Mouse (Mus musculus): ENCODE results near the gene Zfp715. TPM values are rescaled to one million over a fixed set of nuclear protein-coding genes. Genes with fewer than 3 reads are reported as not detected.
"Not testable (repeated sequence)": the region's sequence is repeated elsewhere in the genome, so short reads cannot be mapped to it uniquely, and the experiment has no call there.

The Zfp715 gene
- polyA plus RNA-seq, 1 experiment, result 2.9 TPM

GRCm38 (mm10) chr7:43273476-43273875 is 39.6 kb downstream of the Zfp715 start:
- Histone ChIP-seq H3K36me3 (ENCODE audit: control insufficient read depth, insufficient read depth, low read length) (no peaks in the 10 kb centered on the region), H3K27ac (ENCODE audit: insufficient read depth, low read length) (no peak overlapping the region), H3K27me3 (ENCODE audit: control insufficient read depth, insufficient read depth, low read length) (no peaks in the 10 kb centered on the region), H3K4me1 (ENCODE audit: control insufficient read depth, insufficient read depth, insufficient read length) (no peaks in the 10 kb centered on the region), H3K4me3 (ENCODE audit: extremely low read depth, insufficient read depth, insufficient read length) (no peak overlapping the region)
- TF ChIP-seq POLR2A (IDR thresholded peaks at IDR 0.05; ENCODE audit: low read depth, low read length), result no peak
- no peak for TF ChIP-seq CTCF (IDR thresholded peaks at IDR 0.05; ENCODE audit: extremely low read depth, insufficient read depth, insufficient read length, insufficient replicate concordance)
- WGBS, result 29% methylated on average over 1 of the region's 1 CpGs
- no peak for DNase-seq (ENCODE audit: low read depth in 1 of 2, low spot score in 2 of 2)

- not testable (repeated sequence) for DNase-seq (ENCODE audit: low read depth in 1 of 2, low spot score in 2 of 2); H3K4me3 ChIP-seq (ENCODE audit: extremely low read depth, insufficient read depth, insufficient read length); H3K4me1 ChIP-seq (ENCODE audit: control insufficient read depth, insufficient read depth, insufficient read length); H3K27me3 ChIP-seq (ENCODE audit: control insufficient read depth, insufficient read depth, low read length); H3K27ac ChIP-seq (ENCODE audit: insufficient read depth, low read length); H3K36me3 ChIP-seq (ENCODE audit: control insufficient read depth, insufficient read depth, low read length)
- 90% methylated on average over 13 of the region's 13 CpGs for WGBS
Measured at GRCm38 (mm10) chr7:43267359-43267758, 45.7 kb downstream of the Zfp715 start.

- no peak for TF ChIP-seq POLR2A (IDR thresholded peaks at IDR 0.05; ENCODE audit: low read depth, low read length)
- H3K36me3 ChIP-seq (ENCODE audit: control insufficient read depth, insufficient read depth, low read length), result no peaks in the 10 kb centered on the region
- WGBS, result 83% methylated on average over 7 of the region's 7 CpGs
- no peaks in the 10 kb centered on the region for H3K4me1 ChIP-seq (ENCODE audit: control insufficient read depth, insufficient read depth, insufficient read length)
- H3K27ac ChIP-seq (ENCODE audit: insufficient read depth, low read length), result no peak overlapping the region
- no peaks in the 10 kb centered on the region for H3K27me3 ChIP-seq (ENCODE audit: control insufficient read depth, insufficient read depth, low read length)
- H3K4me3 ChIP-seq (ENCODE audit: extremely low read depth, insufficient read depth, insufficient read length), result no peak overlapping the region
- no peak for DNase-seq (ENCODE audit: low read depth in 1 of 2, low spot score in 2 of 2)
Measured at GRCm38 (mm10) chr7:43253540-43253939, 59.6 kb downstream of the Zfp715 start.

- not testable (repeated sequence) for H3K27ac ChIP-seq (ENCODE audit: insufficient read depth, low read length); H3K4me3 ChIP-seq (ENCODE audit: extremely low read depth, insufficient read depth, insufficient read length); H3K27me3 ChIP-seq (ENCODE audit: control insufficient read depth, insufficient read depth, low read length); H3K36me3 ChIP-seq (ENCODE audit: control insufficient read depth, insufficient read depth, low read length); H3K4me1 ChIP-seq (ENCODE audit: control insufficient read depth, insufficient read depth, insufficient read length); DNase-seq (ENCODE audit: low read depth in 1 of 2, low spot score in 2 of 2)
- WGBS, result 76% methylated on average over 1 of the region's 1 CpGs
Measured at GRCm38 (mm10) chr7:43250718-43251117, 62.4 kb downstream of the Zfp715 start.

Other genes with a start within 250 kb of the Zfp715 start
- not detected in 2 replicates for gene Zfp936, start 199.1 kb downstream of the Zfp715 start, polyA plus RNA-seq (2012; rRNA removed)
- gene Siglecf, start 38.0 kb upstream of the Zfp715 start, polyA plus RNA-seq (2012; rRNA removed), result 0.94 and 0.99 TPM in 2 replicates
- gene Siglecg, start 94.9 kb upstream of the Zfp715 start, polyA plus RNA-seq (2012; rRNA removed), result 279 and 393 TPM in 2 replicates
- 0.12 and 0.18 TPM in 2 replicates for gene Lim2, start 114.4 kb upstream of the Zfp715 start, polyA plus RNA-seq (2012; rRNA removed)
- gene Nkg7, start 123.8 kb upstream of the Zfp715 start, polyA plus RNA-seq (2012; rRNA removed), result 97.1 and 102 TPM in 2 replicates
- gene Cldnd2, start 127.5 kb upstream of the Zfp715 start, polyA plus RNA-seq (2012; rRNA removed), result 0.26 TPM in 1 of 2 replicates, not detected in the other
- gene Etfb, start 130.8 kb upstream of the Zfp715 start, polyA plus RNA-seq (2012; rRNA removed), result 37.8 and 39.1 TPM in 2 replicates
- gene Gm45233, start 130.8 kb upstream of the Zfp715 start, polyA plus RNA-seq (2012; rRNA removed), result not detected in 2 replicates
- 3.8 and 4.8 TPM in 2 replicates for gene Vsig10l, start 149.9 kb upstream of the Zfp715 start, polyA plus RNA-seq (2012; rRNA removed)
- gene Iglon5, start 176.8 kb upstream of the Zfp715 start, polyA plus RNA-seq (2012; rRNA removed), result 0.23 and 0.25 TPM in 2 replicates
- not detected in 2 replicates for gene 4931406B18Rik, start 192.6 kb upstream of the Zfp715 start, polyA plus RNA-seq (2012; rRNA removed)
- 16.0 and 19.2 TPM in 2 replicates for gene Cd33, start 231.1 kb upstream of the Zfp715 start, polyA plus RNA-seq (2012; rRNA removed)
- gene Zfp658, start 249.0 kb upstream of the Zfp715 start, polyA plus RNA-seq (2012; rRNA removed), result 1.4 and 1.6 TPM in 2 replicates

Measured in spleen, adult 2 months (tissue).